Mouse (Mus musculus) brain, adult 10 weeks (tissue): ENCODE results near the gene Vmn2r43. TPM values are rescaled to one million over a fixed set of nuclear protein-coding genes. Genes with fewer than 3 reads are reported as not detected.

Experiments
- polyA plus RNA-seq: library from polyadenylated mRNA; stranded (reverse); fragments of 350-450 nt; fragmentation: Illumina TruSeq; extraction: RNeasy Lipid Tissue Mini Kit (QIAGEN cat#74804); gene quantifications from one replicate; pipeline ENCODE4 v1.2.3, GENCODE M21; 2015; ENCODE audit warnings: low read depth, low replicate concordance

The Vmn2r43 gene
- polyA plus RNA-seq, result not detected

DNA sequence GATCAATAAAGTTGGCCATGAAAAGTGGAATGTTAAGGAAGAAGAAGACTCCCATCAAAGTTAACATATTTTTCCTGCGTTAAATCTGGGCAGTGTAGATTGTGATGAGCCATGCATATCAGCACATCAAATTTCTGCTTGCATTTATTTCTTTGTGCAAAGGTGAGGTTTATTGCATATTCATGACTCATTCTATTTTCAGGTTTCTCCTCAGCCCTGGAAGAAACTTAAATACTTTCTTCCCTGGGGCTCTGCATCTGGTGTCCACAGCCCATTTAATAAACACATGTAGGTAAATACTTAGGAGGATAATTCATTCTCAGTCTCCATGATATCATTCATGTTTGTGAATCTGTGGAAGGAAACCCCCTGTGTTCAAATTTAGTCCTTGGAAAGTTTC lies at the start of gene Vmn2r43:
Gene Vmn2r43, minus strand, starts transcription at position 101 of the 400 bp plus-strand sequence.

DNA sequence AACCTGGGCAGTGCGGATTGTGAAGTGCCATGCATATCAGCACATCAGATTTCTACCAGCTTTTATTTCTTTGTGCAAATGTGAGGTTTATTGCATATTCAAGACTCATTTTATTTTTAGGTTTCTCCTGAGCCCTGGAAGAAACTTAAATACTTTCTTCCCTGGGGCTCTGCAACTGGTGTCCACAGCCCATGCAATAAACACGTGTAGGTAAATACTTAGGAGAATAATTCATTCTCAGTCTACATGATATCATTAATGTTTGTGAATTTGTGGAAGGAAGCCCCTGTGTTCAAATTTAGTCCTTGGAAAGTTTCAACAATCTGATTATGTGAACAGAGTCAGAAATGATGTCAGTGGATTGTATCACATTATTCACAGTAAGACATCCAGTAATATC lies 60.2 kb downstream of the Vmn2r43 start, which contains the start of gene Vmn2r42:
Gene Vmn2r42, minus strand, starts transcription at position 101 of the 400 bp plus-strand sequence.

Other genes starting within 250 kb of the Vmn2r43 start
- gene Vmn2r41, start 98.9 kb downstream of the Vmn2r43 start, polyA plus RNA-seq, result not detected
- gene Vmn2r42, start 60.3 kb downstream of the Vmn2r43 start, polyA plus RNA-seq, result not detected
- not detected for gene Vmn2r44, start 122.7 kb upstream of the Vmn2r43 start, polyA plus RNA-seq
- not detected for gene Vmn2r45, start 228.5 kb upstream of the Vmn2r43 start, polyA plus RNA-seq